Mouse (Mus musculus): ENCODE results near the gene Sh2d4b.
A peak's percentile ranks its signal among the peaks of the same experiment; 100 is the strongest.

Sh2d4b gene

DNA sequence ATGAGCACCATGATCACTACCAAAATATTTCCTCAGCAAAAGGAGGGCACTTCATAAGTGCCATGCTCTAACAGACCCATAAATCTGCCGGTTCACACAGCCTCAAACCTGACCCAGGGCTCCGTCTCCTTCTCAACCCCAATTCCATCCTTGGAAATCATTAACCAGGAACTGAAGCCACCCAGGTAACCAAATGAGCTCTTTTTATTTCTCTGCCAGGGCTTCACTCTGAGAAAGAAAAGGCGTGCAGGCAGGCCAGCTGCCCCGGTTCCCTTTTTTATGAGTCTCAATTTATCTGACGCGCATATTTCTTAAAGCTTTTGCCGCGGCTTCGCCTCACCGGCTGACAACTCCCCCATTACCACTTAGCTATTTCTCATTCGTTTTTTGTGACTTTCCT, 63.0 kb downstream of the Sh2d4b start:
- DNase-seq, result peak; percentile 54 to 77

DNA sequence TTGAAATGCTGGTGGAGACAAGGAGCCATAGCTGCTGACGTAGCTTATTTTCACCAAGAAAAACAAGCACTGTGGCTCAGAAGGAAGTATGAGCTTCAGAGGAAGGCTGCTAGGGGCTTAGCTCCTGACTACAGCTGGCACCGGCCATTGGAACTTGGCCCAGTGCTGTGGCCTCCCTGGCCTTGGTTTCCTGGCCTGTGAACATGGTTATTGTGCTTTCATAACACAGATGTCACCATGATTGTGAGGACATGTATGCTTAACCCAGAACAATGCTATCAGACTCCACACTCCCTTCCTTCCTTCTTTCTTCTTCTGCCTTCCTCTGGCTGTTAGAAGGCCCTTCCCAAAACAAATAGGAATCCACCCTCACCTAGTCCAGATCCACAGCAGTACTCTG, 75.0 kb downstream of the Sh2d4b start:
- peak; percentile 30 to 43 for DNase-seq

DNA sequence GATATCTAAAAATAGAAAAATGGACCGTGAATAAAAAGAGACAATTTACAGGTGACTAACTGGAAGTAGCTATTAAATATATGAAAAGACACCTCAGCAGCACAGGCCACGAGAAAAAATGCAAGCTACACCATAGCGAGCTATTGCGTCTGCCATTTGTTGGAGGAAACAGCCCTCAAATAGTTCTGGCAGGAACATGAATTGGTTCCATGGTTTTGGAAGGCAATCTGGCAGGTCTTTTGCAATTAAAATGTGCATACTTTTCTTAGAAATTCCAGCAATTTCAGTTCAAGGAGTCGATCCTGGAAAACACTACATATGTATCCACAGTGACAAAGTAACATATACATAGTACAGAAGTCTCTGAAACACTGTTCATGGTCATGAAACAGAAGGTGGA, 76.4 kb downstream of the Sh2d4b start:
- no peak for DNase-seq

DNA sequence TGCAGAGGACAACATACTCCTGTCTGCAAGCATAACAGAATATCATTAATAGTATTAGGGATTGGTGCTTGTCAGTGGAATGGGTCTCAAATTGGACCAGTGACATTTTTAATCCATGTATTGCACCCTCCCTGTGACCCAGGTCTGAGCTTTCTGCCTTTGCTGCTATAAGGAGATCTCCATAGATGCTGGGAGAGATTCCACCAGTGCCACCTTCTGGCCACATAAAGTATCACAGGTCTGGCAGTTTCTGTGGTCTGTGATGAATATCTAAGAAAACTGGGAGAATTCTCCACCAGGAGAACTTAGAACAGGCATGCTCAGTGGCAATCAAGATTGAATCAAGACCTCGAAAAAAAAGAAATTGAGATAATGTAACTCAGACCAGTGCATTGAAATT, 101.5 kb downstream of the Sh2d4b start:
- peak; percentile 8 to 55 for DNase-seq

DNA sequence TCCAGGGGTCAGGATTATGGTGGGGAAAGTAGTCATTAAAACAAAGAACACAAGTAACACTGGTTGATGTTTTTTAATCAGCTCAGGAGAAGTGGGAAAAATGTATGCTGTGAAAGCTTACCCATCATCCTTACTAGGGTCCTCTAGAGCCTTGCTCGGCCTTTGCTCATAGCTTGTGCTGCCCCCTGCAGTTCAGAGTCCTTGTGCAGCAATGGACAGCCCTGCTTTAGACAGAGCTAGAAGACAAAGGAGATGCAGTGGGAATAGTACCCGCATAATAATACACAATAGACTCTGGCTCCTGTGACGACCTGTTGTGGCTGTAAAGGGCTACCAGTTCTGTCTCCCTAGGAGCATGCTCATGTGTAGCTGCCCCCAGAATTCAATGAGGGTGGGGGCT, 104.0 kb downstream of the Sh2d4b start:
- peak in 1 of 2 experiments; percentile 23 for DNase-seq

DNA sequence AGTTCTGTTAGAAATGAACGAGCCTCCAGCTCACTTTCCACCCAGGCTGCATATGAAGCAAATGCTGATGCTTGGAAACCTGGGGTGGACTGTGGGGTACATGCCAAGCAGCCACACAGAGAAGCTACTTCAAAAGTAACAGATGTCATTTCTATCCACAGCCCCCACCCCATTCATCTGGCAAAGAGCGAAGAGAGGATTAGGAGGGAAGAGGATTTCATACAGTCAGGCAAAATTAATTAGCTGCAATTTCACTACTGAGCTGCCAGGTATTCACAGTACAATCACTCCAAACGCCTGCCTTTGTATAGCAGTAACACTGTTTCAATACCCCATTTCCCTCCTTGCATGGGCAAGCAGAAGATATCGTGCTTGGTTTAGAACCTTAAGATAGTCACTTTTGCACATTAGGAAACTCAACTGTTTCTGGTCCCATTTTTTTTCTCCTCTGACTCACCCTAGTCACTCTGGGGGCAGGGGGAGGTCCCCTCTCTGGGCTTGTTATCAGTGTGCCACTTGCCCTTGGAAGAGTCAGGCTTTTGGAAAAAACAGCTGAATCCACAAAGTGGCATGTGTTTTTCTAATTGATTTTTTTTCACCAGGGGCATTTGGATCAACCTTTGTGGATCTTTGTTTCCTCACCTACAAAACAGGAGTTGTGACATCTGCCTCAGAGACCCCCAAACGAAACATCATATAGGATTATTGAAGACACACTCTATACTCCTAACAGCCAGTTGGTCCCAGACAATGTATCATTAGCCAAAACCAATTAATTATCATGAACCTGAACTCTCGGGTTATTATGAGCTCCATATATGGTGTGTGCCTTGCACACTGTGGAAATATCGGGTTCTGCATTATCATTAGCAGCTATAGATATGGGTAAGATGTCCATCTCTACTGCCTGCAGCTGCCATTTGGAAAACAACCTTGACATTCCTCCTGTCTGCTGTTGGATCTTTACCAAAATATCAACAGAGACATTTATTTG, 123.7 kb downstream of the Sh2d4b start:
- DNase-seq, result no peak
